Mouse (Mus musculus) liver, embryonic 15.5 days (tissue): Measurements from ENCODE around the gene Anapc15. TPM values are rescaled to one million over a fixed set of nuclear protein-coding genes. Genes with fewer than 3 reads are reported as not detected.

Experiments used
- ATAC-seq: fragments of 200-750 bp; cut with Nextera tagmentation; 2 replicates; pipeline ENCODE4 v1.8.0; 2017; ENCODE audit warnings: moderate number of reproducible peaks, mild to moderate bottlenecking, moderate library complexity; ENCODE audit not compliant: insufficient read depth
- H3K27ac ChIP-seq: fragments of 300-500 bp; sonication (generic); replicated peaks from 2 replicates; pipeline ENCODE4 v1.5.1; 2015; ENCODE audit warnings: mild to moderate bottlenecking, inconsistent platforms
- H3K27me3 ChIP-seq: fragments of 300-500 bp; sonication (generic); 2 replicates; pipeline ENCODE4 v1.6.1; 2015; ENCODE audit warnings: mild to moderate bottlenecking, inconsistent platforms
- H3K36me3 ChIP-seq: fragments of 300-500 bp; sonication (generic); replicated peaks from 2 replicates; pipeline ENCODE4 v1.6.1; 2015; ENCODE audit warnings: moderate library complexity, mild to moderate bottlenecking, inconsistent platforms
- H3K4me1 ChIP-seq: fragments of 300-500 bp; sonication (generic); replicated peaks from 2 replicates; pipeline ENCODE4 v1.6.1; 2015; ENCODE audit warnings: inconsistent platforms
- H3K4me2 ChIP-seq: fragments of 300-500 bp; sonication (generic); 2 replicates; pipeline ENCODE4 v1.6.1; 2015; ENCODE audit warnings: moderate library complexity, mild to moderate bottlenecking, inconsistent platforms
- H3K4me3 ChIP-seq: fragments of 300-500 bp; sonication (generic); replicated peaks from 2 replicates; pipeline ENCODE4 v1.5.1; 2015; ENCODE audit warnings: mild to moderate bottlenecking, inconsistent platforms
- H3K9ac ChIP-seq: fragments of 300-500 bp; sonication (generic); 2 replicates; pipeline ENCODE4 v1.6.1; 2015; ENCODE audit warnings: moderate library complexity, mild to moderate bottlenecking, inconsistent platforms
- H3K9me3 ChIP-seq: fragments of 300-500 bp; sonication (generic); replicated peaks from 2 replicates; pipeline ENCODE4 v1.6.1; 2016; ENCODE audit warnings: inconsistent platforms
- WGBS: fragments of 180-500 bp; shearing (Covaris S2); methylation state at CpG from one replicate; pipeline ENCODE4 v1.1.7; 2015; ENCODE audit warnings: mixed read lengths; ENCODE audit not compliant: insufficient replicate concordance; 5-methylcytosine and 5-hydroxymethylcytosine counted together
- polyA plus RNA-seq: library from polyadenylated mRNA; unstranded; fragments of >200 nt; fragmentation: Nextera tagmentation; extraction: Ambion mirVana; gene quantifications from 2 replicates; pipeline ENCODE4 v1.2.1, GENCODE M21; 2015

Anapc15 gene
- polyA plus RNA-seq: 44.5 and 48.0 TPM in 2 replicates

DNA sequence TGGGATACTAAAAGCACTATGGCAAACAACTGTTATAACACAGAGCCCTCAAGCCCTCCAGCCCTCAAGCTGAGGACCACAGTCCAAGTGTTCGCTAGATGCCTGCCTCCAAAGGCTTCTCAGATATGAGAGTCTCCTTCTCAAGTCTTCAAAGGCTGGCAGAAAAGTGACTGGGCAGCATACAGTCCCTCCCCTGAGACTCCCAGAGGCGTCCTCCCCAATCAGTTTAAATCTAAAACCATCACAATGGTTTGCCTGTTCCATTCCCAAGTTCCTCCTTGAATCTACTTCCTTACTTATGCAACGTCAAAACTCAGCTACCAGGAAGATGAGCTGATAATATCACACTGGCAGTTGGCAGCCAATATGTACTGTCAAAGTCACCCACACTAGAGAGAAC is at the start of gene Anapc15:
Gene Anapc15 (plus strand): TSS at position 301 of the 400 bp plus-strand sequence.
- no peak within 1 kb of the TSS for H3K4me2 ChIP-seq
- no peaks in the 10 kb centered on the region for H3K27me3 ChIP-seq
- 29% methylated on average over 3 of the region's 3 CpGs for WGBS
- no peaks in the 10 kb centered on the region for H3K4me1 ChIP-seq
- no peak for ATAC-seq
- H3K9ac ChIP-seq: no peak within 1 kb of the TSS
- no peak within 1 kb of the TSS for H3K4me3 ChIP-seq
- no peak within 1 kb of the TSS for H3K27ac ChIP-seq
- no peaks in the 10 kb centered on the region for H3K9me3 ChIP-seq
- H3K36me3 ChIP-seq: no peaks in the 10 kb centered on the region

DNA sequence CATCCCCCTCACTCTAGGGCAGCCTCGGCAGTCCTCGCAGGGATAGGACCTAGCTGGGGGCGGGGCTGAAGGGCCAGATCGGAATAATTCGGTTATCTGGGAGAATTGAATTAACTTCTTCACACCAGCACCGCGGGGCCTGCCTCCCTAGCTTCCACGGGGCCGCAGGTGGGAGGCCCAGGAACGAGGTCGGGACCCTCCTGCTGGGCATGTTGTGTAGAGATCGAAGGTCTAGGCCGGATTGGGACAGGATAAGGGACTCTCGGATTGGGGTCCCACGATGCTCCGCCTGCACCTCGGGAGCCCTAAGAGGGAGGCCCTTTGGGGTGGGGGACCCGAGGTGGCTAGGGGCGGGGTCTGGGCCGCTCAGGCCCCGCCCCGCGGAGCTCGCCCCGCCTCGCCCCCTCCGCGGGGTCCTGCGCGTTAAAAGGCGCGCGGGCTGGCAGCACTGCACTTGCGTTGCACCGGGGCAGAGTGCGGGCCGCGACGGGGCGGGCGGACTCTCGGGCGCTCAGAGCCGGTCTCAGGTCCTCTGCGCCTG is 45.6 kb upstream of the Anapc15 start, which contains the start of gene Phox2a:
Gene Phox2a (plus strand): TSS at position 453 of the 541 bp plus-strand sequence.
- peak within 1 kb of the TSS; percentile 40 for H3K4me2 ChIP-seq
- H3K9me3 ChIP-seq: no peaks in the 10 kb centered on the region
- 2% methylated on average over 44 of the region's 45 CpGs for WGBS
- H3K27ac ChIP-seq: no peak within 1 kb of the TSS
- peak within 1 kb of the TSS; percentile 15; the same call in 1 of the 2 replicates for H3K4me3 ChIP-seq
- no peaks in the 10 kb centered on the region for H3K36me3 ChIP-seq
- peaks cover 71% of the 10 kb centered on the region for H3K27me3 ChIP-seq
- ATAC-seq: no peak
- H3K9ac ChIP-seq: no peak within 1 kb of the TSS
- H3K4me1 ChIP-seq: peaks cover 9% of the 10 kb centered on the region

DNA sequence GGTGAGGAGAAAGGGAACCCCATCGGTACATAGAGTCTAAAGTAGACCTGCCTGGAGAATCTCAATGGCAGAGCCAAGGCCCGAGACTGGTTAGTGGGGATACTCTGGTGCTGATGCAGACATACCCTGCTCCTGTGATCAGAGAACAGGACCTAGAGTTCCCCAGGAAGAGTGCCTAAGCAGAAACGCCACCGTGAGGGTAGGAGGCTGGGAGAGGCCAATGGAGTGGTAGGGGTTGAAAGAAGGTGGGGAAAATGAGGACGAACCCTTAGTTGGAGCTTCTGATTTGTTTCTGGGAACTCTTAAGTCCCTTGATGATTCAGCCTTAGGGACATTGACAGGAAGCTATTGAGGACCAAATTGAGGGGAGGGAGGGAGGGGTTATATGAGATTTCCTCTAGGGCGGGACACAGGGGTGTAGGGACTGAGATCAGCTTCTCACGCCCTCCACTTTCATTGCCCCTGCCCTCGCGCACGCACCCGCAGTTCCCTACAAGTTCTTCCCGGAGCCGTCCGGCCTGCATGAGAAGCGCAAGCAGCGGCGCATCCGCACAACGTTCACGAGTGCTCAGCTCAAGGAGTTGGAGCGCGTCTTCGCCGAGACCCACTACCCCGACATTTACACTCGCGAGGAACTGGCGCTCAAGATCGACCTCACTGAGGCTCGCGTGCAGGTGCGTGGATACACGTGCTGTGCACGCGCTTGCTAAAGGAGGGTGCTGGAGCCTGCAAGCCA is 43.1 kb upstream of the Anapc15 start:
- no peaks in the 10 kb centered on the region for H3K9me3 ChIP-seq
- WGBS: 3% methylated on average over 35 of the region's 35 CpGs
- peaks cover 85% of the 10 kb centered on the region for H3K27me3 ChIP-seq
- H3K4me2 ChIP-seq: peak overlapping the region; percentile 23; the same call in 1 of the 2 replicates
- no peak overlapping the region for H3K27ac ChIP-seq
- H3K36me3 ChIP-seq: no peaks in the 10 kb centered on the region
- no peak for ATAC-seq
- H3K4me3 ChIP-seq: no peak overlapping the region
- H3K4me1 ChIP-seq: peaks cover 9% of the 10 kb centered on the region
- no peak overlapping the region for H3K9ac ChIP-seq

DNA sequence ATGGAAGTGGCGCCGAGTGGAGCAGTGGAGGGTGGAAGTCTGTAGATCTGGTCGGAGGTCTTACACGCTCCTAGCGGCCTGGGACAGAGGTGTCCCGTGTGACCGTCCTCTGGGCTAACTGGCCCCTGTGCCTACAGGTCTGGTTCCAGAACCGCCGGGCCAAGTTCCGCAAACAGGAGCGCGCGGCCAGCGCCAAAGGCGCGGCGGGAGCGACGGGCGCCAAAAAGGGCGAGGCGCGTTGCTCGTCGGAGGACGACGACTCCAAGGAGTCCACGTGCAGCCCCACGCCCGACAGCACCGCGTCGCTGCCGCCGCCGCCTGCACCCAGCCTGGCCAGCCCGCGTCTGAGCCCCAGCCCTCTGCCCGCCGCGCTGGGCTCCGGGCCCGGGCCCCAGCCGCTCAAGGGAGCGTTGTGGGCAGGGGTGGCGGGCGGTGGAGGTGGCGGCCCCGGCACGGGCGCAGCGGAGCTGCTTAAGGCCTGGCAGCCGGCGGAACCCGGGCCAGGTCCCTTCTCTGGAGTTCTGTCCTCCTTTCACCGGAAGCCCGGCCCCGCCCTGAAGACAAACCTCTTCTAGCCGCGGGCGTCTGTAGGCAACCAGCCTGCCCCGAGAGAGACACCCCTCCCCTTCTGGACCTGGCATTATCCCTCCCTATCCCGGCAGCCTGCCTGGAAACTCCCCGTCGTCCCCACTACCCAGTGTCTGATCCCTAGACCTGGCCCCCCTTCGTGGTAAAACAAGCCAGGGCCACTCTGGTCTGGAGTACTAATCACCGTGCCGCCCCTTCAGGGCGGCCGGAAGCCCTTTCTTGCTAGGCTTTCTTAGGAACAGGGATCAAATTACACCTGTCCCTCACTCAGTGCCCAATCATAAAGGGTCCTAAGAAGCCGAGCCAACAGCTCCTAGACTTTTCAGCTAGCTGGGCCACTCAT is 41.7 kb upstream of the Anapc15 start:
- peaks cover 76% of the 10 kb centered on the region for H3K27me3 ChIP-seq
- ATAC-seq: no peak
- no peak overlapping the region for H3K9ac ChIP-seq
- no peaks in the 10 kb centered on the region for H3K9me3 ChIP-seq
- 1% methylated on average over 68 of the region's 71 CpGs for WGBS
- peak overlapping the region; percentile 69 for H3K4me2 ChIP-seq
- H3K27ac ChIP-seq: no peak overlapping the region
- no peaks in the 10 kb centered on the region for H3K36me3 ChIP-seq
- peaks cover 9% of the 10 kb centered on the region for H3K4me1 ChIP-seq
- H3K4me3 ChIP-seq: peak overlapping the region; percentile 48

DNA sequence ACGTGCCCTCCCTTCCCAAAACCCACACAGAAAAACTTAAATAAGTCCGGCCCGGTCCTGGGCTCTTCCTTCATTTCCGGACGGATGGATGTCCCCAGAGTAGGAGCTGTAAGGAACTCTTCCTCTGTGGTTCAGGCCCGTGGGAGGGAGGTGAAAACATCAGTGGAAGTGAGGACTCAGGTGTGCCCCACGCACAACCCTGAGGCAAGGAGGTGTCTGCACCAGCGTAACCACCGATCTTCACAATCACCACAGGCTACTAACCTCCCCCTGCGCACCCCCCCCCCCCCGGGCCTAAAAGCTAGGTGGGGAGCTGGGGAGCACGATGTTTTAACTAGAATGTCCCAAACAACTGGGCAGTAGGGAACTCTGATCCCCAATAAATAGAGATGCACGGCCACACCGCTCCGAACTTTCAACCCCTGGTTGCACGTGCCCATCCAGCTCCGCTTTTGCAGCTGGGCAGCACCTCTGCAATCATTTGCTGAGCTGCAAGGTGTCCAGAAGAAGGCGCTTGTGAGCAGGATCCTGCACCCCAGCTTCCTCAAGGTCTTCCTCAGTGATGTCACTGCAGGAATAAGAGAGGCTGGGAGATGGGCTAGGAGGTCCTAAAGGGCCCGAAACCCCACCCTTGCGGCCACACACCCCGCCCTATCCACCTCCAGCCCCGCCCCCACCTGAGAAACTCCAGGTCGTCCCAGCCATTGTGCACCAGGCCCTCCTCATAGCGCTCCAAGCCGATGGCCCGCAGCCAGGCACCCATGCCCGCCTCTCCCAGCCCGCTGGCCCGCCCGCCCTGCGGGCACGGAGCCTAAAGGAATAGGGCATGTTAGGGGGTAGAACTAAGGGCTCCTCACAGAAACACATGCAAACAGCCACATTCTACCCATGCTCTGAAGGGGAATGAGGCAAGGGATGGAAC is 40.4 kb upstream of the Anapc15 start:
- H3K27me3 ChIP-seq: peaks cover 63% of the 10 kb centered on the region
- 51% methylated on average over 32 of the region's 32 CpGs for WGBS
- no peaks in the 10 kb centered on the region for H3K9me3 ChIP-seq

DNA sequence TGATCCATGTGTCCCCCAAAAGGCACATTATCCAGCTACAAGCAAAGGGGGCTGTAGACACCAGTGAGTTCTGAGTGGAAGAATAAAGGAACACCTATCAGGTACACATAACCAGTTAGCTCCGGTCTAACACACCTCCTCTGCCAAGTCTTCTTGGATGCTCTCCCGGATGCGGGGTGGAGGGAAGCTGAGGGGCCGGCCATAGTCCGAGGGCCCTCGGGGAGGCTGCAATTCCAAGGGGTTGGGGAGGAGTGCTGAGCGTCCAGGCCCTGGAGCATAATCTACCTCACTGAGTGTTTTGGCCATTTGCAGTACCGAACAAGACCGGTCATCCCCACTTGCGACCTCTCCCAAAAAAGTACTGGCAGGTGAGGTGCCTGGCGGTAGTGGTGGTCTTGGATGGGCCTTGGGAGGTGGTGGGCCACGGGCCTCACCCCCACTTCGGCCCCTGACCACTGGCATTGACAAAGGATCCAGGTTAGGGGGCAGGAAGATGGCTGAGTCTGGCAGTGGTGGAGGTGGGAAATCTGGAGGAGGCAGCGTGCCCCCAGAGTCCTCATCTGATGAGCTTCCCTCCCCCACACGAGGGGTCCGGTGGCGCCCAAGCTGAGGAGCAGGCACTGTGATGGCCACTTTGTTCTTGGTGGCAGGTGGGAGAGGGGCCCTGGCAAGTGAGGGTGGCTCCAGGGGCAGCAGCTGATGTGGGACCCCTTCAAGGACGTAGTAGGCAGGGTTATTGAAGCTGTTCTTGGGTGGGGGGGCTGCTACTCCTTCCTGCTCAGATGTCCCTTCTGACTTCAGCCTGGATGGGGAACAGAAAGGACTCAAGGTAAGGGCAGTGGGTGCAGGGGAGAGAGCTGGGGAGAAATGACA is 39.5 kb upstream of the Anapc15 start:
- no peak overlapping the region for H3K9ac ChIP-seq
- H3K4me2 ChIP-seq: no peak overlapping the region
- ATAC-seq: no peak
- H3K4me1 ChIP-seq: peaks cover 9% of the 10 kb centered on the region
- H3K9me3 ChIP-seq: no peaks in the 10 kb centered on the region
- peaks cover 54% of the 10 kb centered on the region for H3K27me3 ChIP-seq
- 0 out of 2 replicates have a peak, but pooled peaks cover 4% of the 10 kb centered on the region for H3K36me3 ChIP-seq
- 71% methylated on average over 18 of the region's 18 CpGs for WGBS
- H3K27ac ChIP-seq: no peak overlapping the region
- H3K4me3 ChIP-seq: no peak overlapping the region

More for the DNA sequence above, 40.4 kb upstream of the Anapc15 start:
- Histone ChIP-seq H3K27ac (no peak overlapping the region), H3K9ac (no peak overlapping the region), H3K4me1 (peaks cover 9% of the 10 kb centered on the region), H3K36me3 (0 out of 2 replicates have a peak, but pooled peaks cover 3% of the 10 kb centered on the region), H3K4me2 (no peak overlapping the region), H3K4me3 (no peak overlapping the region)
- ATAC-seq: no peak

DNA sequence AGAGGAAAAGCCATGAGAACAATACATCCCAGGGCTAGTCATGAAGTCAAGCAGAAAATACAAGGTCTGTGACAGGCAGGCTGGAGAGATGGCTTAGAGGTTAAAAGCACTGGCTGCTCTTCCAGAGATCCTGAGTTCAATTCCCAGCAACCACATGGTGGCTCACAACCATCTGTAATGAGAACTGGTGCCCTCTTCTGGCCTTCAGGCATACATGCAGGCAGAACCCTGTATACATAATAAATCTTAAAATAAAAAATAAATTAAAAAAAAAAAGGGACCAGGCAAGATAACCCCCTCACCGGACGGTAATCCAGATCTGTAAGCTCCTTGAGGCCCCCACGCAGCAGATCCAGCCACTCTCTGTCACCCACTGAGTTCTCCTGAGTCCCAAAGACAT is 33.1 kb upstream of the Anapc15 start:
- 68% methylated on average over 3 of the region's 3 CpGs for WGBS
- no peaks in the 10 kb centered on the region for H3K9me3 ChIP-seq
- no peak overlapping the region for H3K9ac ChIP-seq
- no peak overlapping the region for H3K4me2 ChIP-seq
- H3K4me1 ChIP-seq: no peaks in the 10 kb centered on the region
- peaks cover 28% of the 10 kb centered on the region for H3K36me3 ChIP-seq
- H3K4me3 ChIP-seq: no peak overlapping the region
- no peak overlapping the region for H3K27ac ChIP-seq
- no peak for ATAC-seq
- H3K27me3 ChIP-seq: peaks cover 7% of the 10 kb centered on the region

DNA sequence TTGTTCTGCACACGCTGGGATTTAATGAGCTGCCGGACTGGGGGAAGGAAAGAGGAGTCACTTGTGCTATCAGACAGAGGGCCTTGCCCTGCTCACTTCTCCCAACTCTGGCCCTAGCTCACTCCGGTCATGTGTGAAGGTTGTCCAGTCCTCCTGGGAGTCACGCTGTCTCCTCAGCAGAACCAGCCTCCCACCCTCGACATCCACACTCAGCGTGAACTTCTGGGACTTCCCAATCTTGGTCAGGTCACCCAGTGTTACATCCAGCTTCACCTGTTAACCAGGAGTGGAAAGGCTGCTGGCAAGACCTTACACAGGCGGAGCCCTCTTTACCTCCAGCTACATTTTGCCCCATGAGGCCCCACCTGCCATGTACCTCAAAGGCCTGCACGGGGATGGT is 32.1 kb upstream of the Anapc15 start:
- no peak overlapping the region for H3K4me2 ChIP-seq
- no peak for ATAC-seq
- H3K4me3 ChIP-seq: no peak overlapping the region
- no peak overlapping the region for H3K9ac ChIP-seq
- peaks cover 18% of the 10 kb centered on the region for H3K27me3 ChIP-seq
- no peak overlapping the region for H3K27ac ChIP-seq
- 63% methylated on average over 8 of the region's 8 CpGs for WGBS
- no peaks in the 10 kb centered on the region for H3K9me3 ChIP-seq
- peaks cover 4% of the 10 kb centered on the region; the same call in 1 of the 2 replicates for H3K4me1 ChIP-seq
- peaks cover 28% of the 10 kb centered on the region for H3K36me3 ChIP-seq

DNA sequence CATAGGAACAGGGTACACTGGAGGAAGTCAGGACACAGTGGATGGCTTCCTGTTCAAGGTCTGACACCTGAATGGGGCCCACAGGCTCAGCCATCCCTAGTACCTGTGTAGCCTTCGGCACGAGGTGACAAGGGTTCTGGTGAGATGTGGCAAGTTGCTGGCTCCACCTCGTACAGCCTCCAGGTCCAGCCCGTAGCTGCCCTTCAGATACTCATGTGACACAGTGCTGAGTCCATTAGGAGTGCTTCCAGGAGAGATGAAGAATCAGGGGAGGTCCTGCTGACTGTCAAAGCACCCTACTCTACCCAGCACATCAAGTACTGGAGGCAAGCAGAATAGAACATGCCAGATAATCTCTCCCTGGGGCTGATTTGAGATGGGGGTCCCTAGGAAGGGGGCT is 31.1 kb upstream of the Anapc15 start:
- Histone ChIP-seq H3K27me3 (peaks cover 27% of the 10 kb centered on the region), H3K27ac (no peak overlapping the region), H3K9ac (no peak overlapping the region), H3K4me1 (peaks cover 12% of the 10 kb centered on the region; the same call in 1 of the 2 replicates), H3K4me3 (no peak overlapping the region), H3K9me3 (no peaks in the 10 kb centered on the region), H3K4me2 (no peak overlapping the region), H3K36me3 (peaks cover 28% of the 10 kb centered on the region)
- ATAC-seq: no peak
- WGBS: 76% methylated on average over 4 of the region's 4 CpGs
